Mouse (Mus musculus): ENCODE results near the gene Mtch2. TPM values are rescaled to one million over a fixed set of nuclear protein-coding genes. Genes with fewer than 3 reads are reported as not detected.
A peak's percentile ranks its signal among the peaks of the same experiment; 100 is the strongest.
"Not testable (repeated sequence)": the region's sequence is repeated elsewhere in the genome, so short reads cannot be mapped to it uniquely, and the experiment has no call there.

Gene Mtch2
- total RNA-seq, 2 experiments from 2014 or later, result 129 to 134 TPM

- intact Hi-C loops (cut with DNase I), result no loop called here
- DNase-seq (ENCODE audit: low spot score in 2 of 2), result peak; percentile 50 to 54
Measured at GRCm38 (mm10) chr2:90889550-90890548, 42.9 kb downstream of the Mtch2 start.

GRCm38 (mm10) chr2:90893673-90894298 lies 46.8 kb downstream of the Mtch2 start:
- DNase-seq (ENCODE audit: low spot score in 2 of 2), result no peak
- intact Hi-C loops (cut with DNase I), result no loop called here

GRCm38 (mm10) chr2:90894299-90894677 lies 47.3 kb downstream of the Mtch2 start:
- intact Hi-C loops (cut with DNase I); DNase-seq (ENCODE audit: low spot score in 2 of 2): not testable (repeated sequence)

GRCm38 (mm10) chr2:90903398-90903797 lies 56.4 kb downstream of the Mtch2 start:
- intact Hi-C loops (cut with DNase I), result no loop called here
- no peak for DNase-seq (ENCODE audit: low spot score in 2 of 2)

GRCm38 (mm10) chr2:90904076-90904855 lies 57.3 kb downstream of the Mtch2 start, which contains the start of the genes Kbtbd4 and Ndufs3:
Gene Kbtbd4 (plus strand): TSS chr2:90904740.
Gene Ndufs3 (minus strand): TSS chr2:90904827.
- DNase-seq (ENCODE audit: low spot score in 2 of 2), result peak; percentile 84 to 88
- intact Hi-C loops (cut with DNase I), result no loop called here

GRCm38 (mm10) chr2:90904856-90905224 lies 57.9 kb downstream of the Mtch2 start:
- no peak for DNase-seq (ENCODE audit: low spot score in 2 of 2)
- intact Hi-C loops (cut with DNase I), result no loop called here

GRCm38 (mm10) chr2:90906721-90907120 lies 59.8 kb downstream of the Mtch2 start:
- DNase-seq (ENCODE audit: low spot score in 2 of 2), result no peak
- intact Hi-C loops (cut with DNase I), result no loop called here

- no peak for DNase-seq (ENCODE audit: low spot score in 2 of 2)
- intact Hi-C loops (cut with DNase I), result no loop called here
Measured at GRCm38 (mm10) chr2:90910861-90911260, 63.9 kb downstream of the Mtch2 start.

GRCm38 (mm10) chr2:90911668-90912067 lies 64.7 kb downstream of the Mtch2 start:
- no peak for DNase-seq (ENCODE audit: low spot score in 2 of 2)
- intact Hi-C loops (cut with DNase I), result no loop called here

- intact Hi-C loops (cut with DNase I), result no loop called here
- no peak for DNase-seq (ENCODE audit: low spot score in 2 of 2)
Measured at GRCm38 (mm10) chr2:90913671-90914070, 66.7 kb downstream of the Mtch2 start.

GRCm38 (mm10) chr2:90915516-90915915 lies 68.6 kb downstream of the Mtch2 start:
- DNase-seq (ENCODE audit: low spot score in 2 of 2), result no peak
- intact Hi-C loops (cut with DNase I), result loop anchor here (5.0 kb wide), 1 partner anchor 48 kb away; no protein-coding TSS in a partner anchor

Other genes starting within 250 kb of the Mtch2 start
- 10 to 100 TPM; 16.9 to 20.0 TPM for gene Nup160, start 169.9 kb upstream of the Mtch2 start, total RNA-seq (2021)
- gene Fnbp4, start 101.8 kb upstream of the Mtch2 start, total RNA-seq (2021), result 10 to 100 TPM; 62.7 to 62.8 TPM
- gene Agbl2, start 64.4 kb upstream of the Mtch2 start, total RNA-seq (2021), result under 1 TPM; 0.18 to 0.55 TPM
- 100 to 1,000 TPM; 261 to 310 TPM for gene C1qtnf4, start 38.7 kb downstream of the Mtch2 start, total RNA-seq (2021)
- 10 to 100 TPM; 33.1 to 35.0 TPM for gene Kbtbd4, start 57.6 kb downstream of the Mtch2 start, total RNA-seq (2021)
- gene Ndufs3, start 57.7 kb downstream of the Mtch2 start, total RNA-seq (2021), result 100 to 1,000 TPM; 224 to 244 TPM
- 100 to 1,000 TPM; 134 to 147 TPM for gene Celf1, start 93.2 kb downstream of the Mtch2 start, total RNA-seq (2021)
- gene Rapsn, start 188.5 kb downstream of the Mtch2 start, total RNA-seq (2021), result under 1 TPM; 0.24 to 0.36 TPM
- gene Psmc3, start 206.9 kb downstream of the Mtch2 start, total RNA-seq (2021), result 100 to 1,000 TPM; 203 to 208 TPM
- gene Slc39a13, start 223.3 kb downstream of the Mtch2 start, total RNA-seq (2021), result 10 to 100 TPM; 26.2 to 32.9 TPM
- 1 to 10 TPM; 4.3 to 4.7 TPM for gene Spi1, start 235.2 kb downstream of the Mtch2 start, total RNA-seq (2021)